Mouse (Mus musculus): ENCODE results near the gene Clybl.

GRCm38 (mm10) chr14:122196851-122197250, 15.3 kb downstream of the Clybl start:
- TF ChIP-seq POLR2A (IDR thresholded peaks at IDR 0.05; ENCODE audit: extremely low read depth, insufficient read depth, low read length) (no peak), CTCF (IDR thresholded peaks at IDR 0.05; ENCODE audit: extremely low read depth, insufficient read depth, low read length) (no peak)

Measured in cortical plate, adult 2 months (tissue).